Mouse (Mus musculus): ENCODE measurements around the gene Dbx1.

GRCm38 (mm10) chr7:49637851-49638663 lies 1.4 kb upstream of the Dbx1 start:
- no peak for TF ChIP-seq HCFC1 (IDR thresholded peaks at IDR 0.05; ENCODE audit: borderline replicate concordance, insufficient read depth, low read length)
- no peak for TF ChIP-seq CHD2 (IDR thresholded peaks at IDR 0.05; ENCODE audit: low read depth, low read length)
- TF ChIP-seq ZNF384 (IDR thresholded peaks at IDR 0.05; ENCODE audit: low read depth, low read length): no peak
- no peak for TF ChIP-seq ZC3H11A (IDR thresholded peaks at IDR 0.05; ENCODE audit: borderline replicate concordance, low read depth, low read length)
